Mouse (Mus musculus) hindbrain, postnatal 0 days (tissue): Measurements from ENCODE around the gene Olfr871. TPM values are rescaled to one million over a fixed set of nuclear protein-coding genes. Genes with fewer than 3 reads are reported as not detected.

Source experiments
- ATAC-seq: fragments of 200-750 bp; cut with Nextera tagmentation; 2 replicates; pipeline ENCODE4 v1.8.0; 2017; ENCODE audit warnings: mild to moderate bottlenecking, moderate TSS enrichment, moderate library complexity
- DNase-seq: peaks from one replicate; pipeline ENCODE4 v3.0.0-alpha.2; 2015; ENCODE audit warnings: low spot score
- H3K27ac ChIP-seq: fragments of 300-500 bp; sonication (generic); 2 replicates; pipeline ENCODE4 v1.5.1; 2014; ENCODE audit warnings: mild to moderate bottlenecking
- H3K27me3 ChIP-seq: fragments of 300-500 bp; sonication (generic); 2 replicates; pipeline ENCODE4 v1.6.1; 2014; ENCODE audit warnings: low read length, mixed read lengths; ENCODE audit not compliant: insufficient read depth
- H3K36me3 ChIP-seq: fragments of 300-500 bp; sonication (generic); 2 replicates; pipeline ENCODE4 v1.6.1; 2014; ENCODE audit warnings: low read length, mixed read lengths; ENCODE audit not compliant: insufficient read depth
- H3K4me1 ChIP-seq: fragments of 300-500 bp; sonication (generic); 2 replicates; pipeline ENCODE4 v1.6.1; 2014; ENCODE audit warnings: antibody characterized with exemption, low read length, mixed read lengths; ENCODE audit not compliant: insufficient read depth
- H3K4me2 ChIP-seq: fragments of 300-500 bp; sonication (generic); 2 replicates; pipeline ENCODE4 v1.6.1; 2014; ENCODE audit warnings: low read depth, mild to moderate bottlenecking, low read length, moderate library complexity, mixed read lengths
- H3K4me3 ChIP-seq: fragments of 300-500 bp; sonication (generic); 2 replicates; pipeline ENCODE4 v1.5.1; 2014; ENCODE audit warnings: low read length
- H3K9ac ChIP-seq: fragments of 300-500 bp; sonication (generic); replicated peaks from 2 replicates; pipeline ENCODE4 v1.6.1; 2014; ENCODE audit warnings: mild to moderate bottlenecking, low read length, moderate library complexity, mixed read lengths
- H3K9me3 ChIP-seq: fragments of 300-500 bp; sonication (generic); 2 replicates; pipeline ENCODE4 v1.6.1; 2016; ENCODE audit warnings: low read length, mixed read lengths
- CTCF ChIP-seq: IDR thresholded peaks from 2 replicates; pipeline ENCODE4 v1.5.1; 2016; ENCODE audit warnings: antibody characterized with exemption, control low read depth, low read depth
- WGBS: fragments of 180-500 bp; shearing (Covaris S2); extraction: QIAGEN DNeasy Blood & Tissue Kit; methylation state at CpG from one replicate; pipeline ENCODE4 v1.1.7; 2014; 5-methylcytosine and 5-hydroxymethylcytosine counted together
- polyA plus RNA-seq: library from polyadenylated mRNA; unstranded; fragments of >200 nt; fragmentation: Nextera tagmentation; extraction: Ambion mirVana; gene quantifications from 2 replicates; pipeline ENCODE4 v1.2.1, GENCODE M21; 2015
- total RNA-seq: library from RNA; depleted of rRNA; stranded (reverse); fragments of >200 nt; gene quantifications from 2 replicates; pipeline ENCODE4 v1.2.3, GENCODE M21; 2014; rRNA removed

Gene Olfr871
- total and polyA plus RNA-seq, 2 experiments from 2014 or later = not detected

DNA sequence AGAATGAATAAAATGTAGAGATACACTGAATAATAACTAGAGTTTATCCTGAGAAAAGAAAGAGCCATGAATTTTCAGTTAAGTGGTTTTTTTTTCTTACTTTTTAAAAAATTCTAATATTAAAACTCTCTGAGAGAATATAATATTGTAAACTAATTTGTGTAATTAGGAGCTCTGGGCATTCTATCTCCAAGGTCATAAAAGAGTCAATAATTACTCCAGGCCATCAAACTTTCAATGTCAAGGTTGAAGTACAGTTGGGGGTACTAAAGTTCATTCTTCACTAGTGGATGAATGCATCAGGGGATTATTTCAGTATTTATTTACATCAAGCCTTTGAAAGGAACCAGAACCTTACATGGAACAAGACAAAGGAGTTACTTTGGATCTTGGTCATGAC lies 24.8 kb downstream of the Olfr871 start, which contains the start of gene Olfr872:
TSS of gene Olfr872 (plus strand) at position 301 of the 400 bp plus-strand sequence.
- no peaks in the 10 kb centered on the region for H3K9me3 ChIP-seq
- no peak for ATAC-seq
- H3K27ac ChIP-seq = no peak within 1 kb of the TSS
- H3K4me1 ChIP-seq = no peaks in the 10 kb centered on the region
- DNase-seq = no peak
- TF ChIP-seq CTCF = no peak
- no peak within 1 kb of the TSS for H3K4me3 ChIP-seq
- no peaks in the 10 kb centered on the region for H3K36me3 ChIP-seq
- no peak within 1 kb of the TSS for H3K4me2 ChIP-seq
- no peak within 1 kb of the TSS for H3K9ac ChIP-seq
- no peaks in the 10 kb centered on the region for H3K27me3 ChIP-seq

DNA sequence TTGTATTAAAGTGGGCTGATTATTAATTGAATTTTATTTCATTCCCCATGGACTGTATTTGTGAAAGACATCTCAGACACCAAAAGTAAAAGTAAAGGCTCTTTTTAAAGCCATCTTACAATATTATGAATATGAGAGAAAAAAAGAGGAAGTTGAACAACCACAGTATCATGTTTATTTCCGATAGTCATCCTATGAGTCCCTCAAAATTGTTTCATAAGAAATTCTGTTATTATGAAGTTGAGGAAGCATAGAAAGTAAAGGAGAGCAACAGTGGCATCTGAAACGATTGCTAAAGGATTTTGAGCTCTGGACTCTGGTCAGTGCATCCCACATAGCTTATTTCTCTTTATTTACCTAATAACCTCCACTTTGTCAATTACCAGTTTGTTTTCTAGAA lies 25.4 kb downstream of the Olfr871 start:
- no peak overlapping the region for H3K4me2 ChIP-seq
- 69% methylated on average over 2 of the region's 2 CpGs for WGBS
- H3K27me3 ChIP-seq = no peaks in the 10 kb centered on the region
- H3K36me3 ChIP-seq = no peaks in the 10 kb centered on the region
- no peak overlapping the region for H3K9ac ChIP-seq
- no peaks in the 10 kb centered on the region for H3K4me1 ChIP-seq
- no peaks in the 10 kb centered on the region; the same call in 1 of the 2 replicates for H3K9me3 ChIP-seq
- no peak overlapping the region for H3K27ac ChIP-seq
- DNase-seq (no peak), ATAC-seq (no peak)
- no peak for TF ChIP-seq CTCF
- H3K4me3 ChIP-seq = no peak overlapping the region

Other genes with a start within 250 kb of the Olfr871 start
- not detected in 2 replicates for gene Olfr866, start 184.2 kb upstream of the Olfr871 start, total RNA-seq
- gene Olfr866, start 184.2 kb upstream of the Olfr871 start, polyA plus RNA-seq = not detected in 2 replicates
- not detected in 2 replicates for gene Olfr867, start 154.6 kb upstream of the Olfr871 start, total RNA-seq
- gene Olfr867, start 154.6 kb upstream of the Olfr871 start, polyA plus RNA-seq = not detected in 2 replicates
- gene Olfr868, start 113.6 kb upstream of the Olfr871 start, total RNA-seq = not detected in 2 replicates
- gene Olfr868, start 113.6 kb upstream of the Olfr871 start, polyA plus RNA-seq = not detected in 2 replicates
- not detected in 2 replicates for gene Olfr869, start 83.2 kb upstream of the Olfr871 start, total RNA-seq
- not detected in 2 replicates for gene Olfr869, start 83.2 kb upstream of the Olfr871 start, polyA plus RNA-seq
- not detected in 2 replicates for gene Olfr870, start 38.1 kb upstream of the Olfr871 start, total RNA-seq
- gene Olfr870, start 38.1 kb upstream of the Olfr871 start, polyA plus RNA-seq = not detected in 2 replicates
- not detected in 2 replicates for gene Olfr872, start 24.9 kb downstream of the Olfr871 start, total RNA-seq
- gene Olfr872, start 24.9 kb downstream of the Olfr871 start, polyA plus RNA-seq = not detected in 2 replicates
- not detected in 2 replicates for gene Olfr39, start 70.1 kb downstream of the Olfr871 start, total RNA-seq
- not detected in 2 replicates for gene Olfr39, start 70.1 kb downstream of the Olfr871 start, polyA plus RNA-seq
- not detected in 2 replicates for gene Olfr873, start 86.3 kb downstream of the Olfr871 start, total RNA-seq
- gene Olfr873, start 86.3 kb downstream of the Olfr871 start, polyA plus RNA-seq = not detected in 2 replicates
- not detected in 2 replicates for gene Olfr18, start 123.9 kb downstream of the Olfr871 start, total RNA-seq
- 0.06 TPM in 1 of 2 replicates, not detected in the other for gene Olfr18, start 123.9 kb downstream of the Olfr871 start, polyA plus RNA-seq
- gene Zfp560, start 173.0 kb downstream of the Olfr871 start, total RNA-seq = 9.7 and 24.0 TPM in 2 replicates
- 72.4 and 78.3 TPM in 2 replicates for gene Zfp560, start 173.0 kb downstream of the Olfr871 start, polyA plus RNA-seq
- 21.4 and 22.1 TPM in 2 replicates for gene Zfp26, start 248.0 kb downstream of the Olfr871 start, total RNA-seq
- 8.0 and 11.2 TPM in 2 replicates for gene Zfp26, start 248.0 kb downstream of the Olfr871 start, polyA plus RNA-seq